Mouse (Mus musculus) bone marrow macrophage, adult 2 months (primary cell): ENCODE data around the gene Nol6. TPM values are rescaled to one million over a fixed set of nuclear protein-coding genes. Genes with fewer than 3 reads are reported as not detected.

ENCODE experiments used
- H3K27ac ChIP-seq: 2 replicates; pipeline ENCODE4 v1.5.1; 2012; ENCODE audit warnings: low read depth, low read length; ENCODE audit not compliant: insufficient read depth
- H3K4me1 ChIP-seq: 2 replicates; pipeline ENCODE4 v1.6.1; 2012; ENCODE audit warnings: low read length; ENCODE audit not compliant: control insufficient read depth, insufficient read depth
- H3K4me3 ChIP-seq: 2 replicates; pipeline ENCODE4 v1.5.1; 2012; ENCODE audit warnings: mild to moderate bottlenecking, low read length, moderate library complexity; ENCODE audit not compliant: insufficient read depth
- CTCF ChIP-seq: IDR thresholded peaks from 2 replicates; pipeline ENCODE4 v1.5.1; 2012; ENCODE audit warnings: low read depth, mild to moderate bottlenecking, low read length, moderate library complexity
- POLR2A ChIP-seq: IDR thresholded peaks from 2 replicates; pipeline ENCODE4 v1.6.1; 2012; ENCODE audit warnings: mild to moderate bottlenecking, low read depth, low read length, borderline replicate concordance
- polyA plus RNA-seq: library from polyadenylated mRNA; stranded (reverse); fragments of >200 nt; gene quantifications from 2 replicates; pipeline ENCODE4 v1.2.4, GENCODE M21; 2012; ENCODE audit not compliant: missing spikeins, insufficient read depth, insufficient read length

Gene Nol6
- polyA plus RNA-seq, 1 experiment = 12.6 TPM

DNA sequence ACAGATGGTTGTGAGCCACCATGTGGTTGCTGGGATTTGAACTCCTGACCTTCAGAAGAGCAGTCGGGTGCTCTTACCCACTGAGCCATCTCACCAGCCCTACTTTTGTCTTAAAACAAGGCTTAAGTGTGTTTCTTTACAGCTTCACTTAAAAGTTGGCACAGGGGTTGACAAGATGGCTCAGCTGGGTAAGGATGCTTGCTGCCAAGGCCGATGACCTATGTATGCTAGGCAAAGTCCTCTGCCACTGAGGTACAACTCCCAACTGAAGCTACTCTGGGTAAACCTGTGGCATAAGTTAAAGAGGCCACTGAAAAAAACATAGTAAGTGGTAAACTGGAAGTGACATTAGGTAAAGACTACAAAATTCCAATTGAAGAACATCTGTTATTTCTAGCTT lies 18.3 kb upstream of the Nol6 start:
- H3K4me1 ChIP-seq = peaks cover 18% of the 10 kb centered on the region
- no peak overlapping the region for H3K4me3 ChIP-seq
- H3K27ac ChIP-seq = no peak overlapping the region
- TF ChIP-seq CTCF (no peak), POLR2A (no peak)

GRCm38 (mm10) chr4:41140174-41140875 lies 16.1 kb upstream of the Nol6 start:
- TF ChIP-seq CTCF (no peak), POLR2A (no peak)

GRCm38 (mm10) chr4:41136811-41137210 lies 12.6 kb upstream of the Nol6 start:
- Histone ChIP-seq H3K4me1 (peaks cover 28% of the 10 kb centered on the region), H3K4me3 (peak overlapping the region; percentile 96), H3K27ac (peak overlapping the region; percentile 84; the same call in 1 of the 2 replicates)
- TF ChIP-seq CTCF (no peak), POLR2A (no peak)

More at GRCm38 (mm10) chr4:41140174-41140875, 16.1 kb upstream of the Nol6 start:
- Histone ChIP-seq H3K4me1 (peaks cover 18% of the 10 kb centered on the region), H3K4me3 (no peak overlapping the region), H3K27ac (no peak overlapping the region)

DNA sequence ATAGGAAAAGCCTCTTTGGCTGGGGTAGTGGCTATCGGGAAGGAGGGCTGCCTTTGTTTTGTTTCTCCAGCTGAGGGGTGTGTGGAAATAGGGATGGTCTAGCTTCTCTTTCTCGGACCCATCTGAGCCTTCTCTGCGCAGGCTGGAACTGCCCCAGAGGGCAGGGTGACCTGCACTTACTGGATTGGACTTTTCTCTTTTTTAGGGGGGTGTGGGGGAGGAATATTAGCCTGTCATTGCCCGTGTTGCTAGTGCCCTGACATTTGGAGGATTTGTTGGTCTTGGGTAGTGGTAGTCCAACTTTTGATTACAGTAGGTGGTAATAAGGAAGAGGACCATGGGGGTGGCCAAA lies 12.2 kb upstream of the Nol6 start:
- peak overlapping the region; percentile 96 for H3K4me3 ChIP-seq
- TF ChIP-seq CTCF (no peak), POLR2A (no peak)
- H3K4me1 ChIP-seq = peaks cover 27% of the 10 kb centered on the region
- peak overlapping the region; percentile 84 for H3K27ac ChIP-seq

- no peak for TF ChIP-seq POLR2A
- no peak for TF ChIP-seq CTCF
- peaks cover 24% of the 10 kb centered on the region for H3K4me1 ChIP-seq
- H3K27ac ChIP-seq = peak within 1 kb of the TSS; percentile 89
- H3K4me3 ChIP-seq = peak within 1 kb of the TSS; percentile 96
These were observed 11.6 kb upstream of the Nol6 start, which contains the start of gene Ube2r2 for GRCm38 (mm10) chr4:41135711-41136453. TSS of gene Ube2r2 (plus strand) at chr4:41135743.

GRCm38 (mm10) chr4:41134935-41135710 lies 10.9 kb upstream of the Nol6 start:
- no peak for TF ChIP-seq CTCF
- TF ChIP-seq POLR2A = no peak
- Histone ChIP-seq H3K4me3 (peak overlapping the region; percentile 96), H3K4me1 (peaks cover 17% of the 10 kb centered on the region), H3K27ac (peak overlapping the region; percentile 89)

- Histone ChIP-seq H3K27ac (no peak overlapping the region), H3K4me1 (peaks cover 12% of the 10 kb centered on the region), H3K4me3 (no peak overlapping the region)
- no peak for TF ChIP-seq POLR2A
- TF ChIP-seq CTCF = no peak
These were observed 9.5 kb upstream of the Nol6 start for GRCm38 (mm10) chr4:41133529-41134291.

GRCm38 (mm10) chr4:41132471-41132870 lies 8.2 kb upstream of the Nol6 start:
- Histone ChIP-seq H3K27ac (no peak overlapping the region), H3K4me1 (peaks cover 10% of the 10 kb centered on the region)
- TF ChIP-seq POLR2A (no peak), CTCF (no peak)

DNA sequence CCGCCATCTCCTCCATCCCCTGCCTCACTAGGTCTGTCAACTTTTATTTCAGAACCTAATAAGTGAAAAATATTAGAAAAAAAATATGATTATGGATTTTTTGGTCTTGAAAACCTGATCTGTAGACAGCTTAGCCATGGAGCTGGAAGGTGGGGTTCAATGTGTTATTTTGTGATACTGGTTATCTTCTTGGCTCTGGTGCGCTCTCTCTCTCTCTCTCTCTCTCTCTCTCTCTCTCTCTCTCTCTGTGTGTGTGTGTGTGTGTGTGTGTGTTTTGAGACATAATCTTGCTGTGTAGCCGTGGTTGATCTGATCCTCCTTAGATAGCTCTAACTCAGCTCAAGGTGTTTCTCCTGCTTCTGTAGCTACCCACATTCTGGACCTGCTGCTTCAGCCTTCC lies 5.6 kb upstream of the Nol6 start:
- Histone ChIP-seq H3K27ac (no peak overlapping the region), H3K4me3 (no peak overlapping the region), H3K4me1 (peaks cover 10% of the 10 kb centered on the region)
- TF ChIP-seq CTCF (no peak), POLR2A (no peak)

More at GRCm38 (mm10) chr4:41132471-41132870, 8.2 kb upstream of the Nol6 start:
- H3K4me3 ChIP-seq = no peak overlapping the region
